Mouse (Mus musculus) embryo, embryonic 11 days (tissue): ENCODE results near the gene Oca2.
A peak's percentile ranks its signal among the peaks of the same experiment; 100 is the strongest.

Experiments
- DNase-seq: peaks from one replicate; pipeline ENCODE4 v3.0.0-alpha.2; 2015

The Oca2 gene

GRCm38 (mm10) chr7:56239543-56239942, at the start of gene Oca2:
TSS of gene Oca2 (plus strand) at chr7:56239760.
- no peak for DNase-seq

DNA sequence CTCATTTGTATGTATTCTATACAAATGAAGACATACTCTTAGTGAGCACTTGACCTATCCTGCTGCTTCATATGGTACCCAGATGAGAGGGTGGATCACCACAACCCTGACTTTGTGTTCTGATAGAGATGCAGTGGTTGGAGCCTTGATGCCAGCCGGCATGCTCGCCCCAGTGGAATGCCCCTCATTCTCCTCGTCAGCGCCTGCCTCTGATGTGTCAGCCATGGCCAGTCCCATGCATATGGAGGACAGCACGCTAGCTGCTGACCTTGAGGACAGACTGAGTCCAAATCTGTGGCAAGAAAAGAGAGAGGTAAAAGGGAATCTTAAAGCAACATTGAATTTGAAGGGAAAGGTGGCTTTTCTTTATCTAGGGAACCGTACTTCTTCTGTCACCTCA, 48.5 kb upstream of the Oca2 start:
- no peak for DNase-seq

GRCm38 (mm10) chr7:56191661-56192060, 47.9 kb upstream of the Oca2 start:
- no peak for DNase-seq

- no peak for DNase-seq
Observed at GRCm38 (mm10) chr7:56201483-56202218, 37.9 kb upstream of the Oca2 start.

GRCm38 (mm10) chr7:56202843-56203242, 36.7 kb upstream of the Oca2 start:
- DNase-seq, result no peak

- no peak for DNase-seq
Observed at GRCm38 (mm10) chr7:56203286-56203685, 36.3 kb upstream of the Oca2 start.

DNA sequence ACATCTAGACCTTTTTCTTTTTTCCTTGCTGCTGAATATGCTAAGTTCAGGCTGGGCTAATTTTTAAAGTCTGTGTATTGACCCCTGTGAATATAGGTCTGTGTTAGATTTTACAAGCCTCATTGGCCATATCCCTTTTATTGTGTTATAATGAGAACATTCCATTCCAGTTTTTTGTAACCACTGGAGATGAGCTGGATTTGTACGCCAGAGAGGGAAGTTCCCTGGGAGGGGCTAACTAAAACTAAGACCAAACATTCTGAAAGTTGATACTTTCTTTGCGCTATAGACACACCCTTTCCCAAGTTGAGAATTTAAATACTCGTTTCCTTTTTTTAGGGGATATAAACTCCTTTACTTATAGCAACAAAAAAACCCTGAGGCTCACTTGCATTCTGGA, 34.7 kb upstream of the Oca2 start:
- peak; percentile 2 for DNase-seq

- DNase-seq, result no peak
Observed at GRCm38 (mm10) chr7:56220811-56221210, 18.7 kb upstream of the Oca2 start.

DNA sequence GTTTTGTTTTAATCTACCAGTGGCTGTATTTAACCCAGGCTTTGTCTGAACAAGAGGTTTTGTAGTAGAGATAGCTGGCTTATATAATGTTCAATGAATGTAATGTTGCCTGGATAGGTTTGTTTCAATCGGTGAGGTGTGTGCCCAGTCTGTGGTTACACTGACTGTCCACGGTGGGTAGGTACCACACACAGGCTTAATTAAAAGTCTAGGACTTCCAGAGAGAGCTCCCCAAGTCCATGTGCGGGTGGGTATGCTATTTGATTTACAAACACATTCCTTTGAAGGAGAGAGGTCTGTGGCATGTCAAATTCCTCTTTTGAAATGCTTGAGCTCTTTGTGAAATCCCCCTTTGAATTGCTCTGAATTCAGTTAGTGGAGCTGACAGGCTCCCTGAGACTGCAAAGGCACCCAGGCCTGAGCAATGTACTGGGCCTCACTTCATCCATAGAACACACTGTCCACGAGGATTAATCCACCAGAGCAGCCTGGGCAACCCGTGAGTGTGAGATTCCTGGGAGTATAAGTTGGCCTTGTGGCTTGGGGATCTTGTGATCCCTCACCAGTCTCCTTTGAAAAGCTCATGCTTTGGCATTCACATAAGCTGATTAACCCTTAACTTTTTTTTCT, 3.7 kb upstream of the Oca2 start:
- no peak for DNase-seq

DNA sequence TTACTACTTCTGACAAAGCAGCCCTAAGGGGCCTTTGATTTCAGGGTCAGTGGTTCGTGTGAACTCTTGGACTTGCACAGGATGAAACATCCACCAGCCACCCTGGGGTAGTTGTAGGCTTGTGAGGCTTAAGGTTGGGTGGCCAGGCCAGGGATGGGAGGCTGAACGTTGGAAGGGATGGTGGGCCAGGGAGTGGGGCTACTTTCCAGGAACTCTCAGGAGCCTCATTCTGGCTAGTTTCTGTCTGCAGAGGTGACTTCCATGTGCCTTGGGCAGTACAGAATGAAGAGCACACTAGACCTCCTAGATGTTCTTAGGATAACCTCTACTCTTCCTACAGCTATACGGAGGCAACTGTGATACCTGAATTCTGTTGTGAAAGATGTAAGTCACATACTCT, 2.9 kb upstream of the Oca2 start:
- DNase-seq, result no peak

- DNase-seq, result no peak
Observed at GRCm38 (mm10) chr7:56254568-56254967, 15.0 kb downstream of the Oca2 start.

DNA sequence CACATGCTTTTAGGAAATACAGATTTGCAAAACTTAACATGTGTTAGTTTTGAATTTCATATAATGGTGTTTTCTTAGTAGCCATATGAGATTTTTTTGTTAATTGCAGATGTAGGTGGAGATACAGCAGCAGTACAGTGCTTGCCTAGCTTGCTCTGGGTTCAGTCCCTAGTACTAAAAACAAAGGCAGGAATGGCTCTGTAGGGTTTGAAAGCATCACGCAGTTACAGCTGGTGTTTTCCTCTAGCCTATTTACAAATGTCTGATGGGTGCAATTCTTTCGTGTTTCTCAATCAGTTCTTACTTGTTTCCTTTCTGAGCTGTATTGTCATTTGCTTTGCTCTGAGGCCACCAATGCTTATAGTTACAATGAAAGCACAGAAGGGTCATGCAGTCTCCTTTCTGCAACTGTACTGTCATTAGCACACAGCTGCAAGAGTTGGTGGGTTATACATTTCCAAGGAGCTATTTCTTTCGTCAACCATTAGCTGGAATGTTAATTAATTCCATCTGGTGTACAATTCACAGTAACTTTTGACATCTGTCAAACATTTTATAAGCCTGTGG, 18.4 kb downstream of the Oca2 start:
- DNase-seq, result no peak

- DNase-seq, result no peak
Observed at GRCm38 (mm10) chr7:56277506-56277905, 37.9 kb downstream of the Oca2 start.

DNA sequence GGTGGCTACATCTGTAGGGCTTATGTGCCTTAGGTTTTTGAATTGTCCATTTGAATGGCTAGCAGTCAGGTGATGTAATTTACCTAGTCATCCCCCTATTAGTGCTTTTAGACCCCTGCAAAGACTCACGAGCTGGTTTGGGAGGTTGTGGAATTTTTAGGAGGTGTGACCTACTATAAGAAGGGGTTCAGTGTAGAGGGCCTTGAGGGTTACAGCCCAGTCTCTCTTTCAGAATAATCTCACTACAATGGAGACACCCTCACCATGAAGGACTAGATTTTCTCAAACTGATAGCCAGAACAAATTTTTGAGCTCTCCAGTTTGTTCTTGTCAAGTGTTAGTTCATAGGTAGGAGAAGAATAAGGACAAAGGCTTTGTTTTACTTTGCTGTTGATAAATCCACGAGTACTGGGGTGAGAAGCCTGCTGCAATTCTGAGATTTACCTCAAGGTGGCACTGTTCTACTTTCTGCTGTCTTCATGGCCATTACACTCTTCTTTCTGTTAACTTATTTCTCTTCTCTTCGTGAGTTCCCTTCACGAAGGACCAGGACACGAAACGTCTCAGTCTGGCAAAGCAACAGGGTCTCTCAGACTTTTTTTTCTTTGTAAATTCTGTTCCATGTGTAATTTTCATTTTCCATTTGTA, 52.0 kb downstream of the Oca2 start:
- DNase-seq, result peak; percentile 58

DNA sequence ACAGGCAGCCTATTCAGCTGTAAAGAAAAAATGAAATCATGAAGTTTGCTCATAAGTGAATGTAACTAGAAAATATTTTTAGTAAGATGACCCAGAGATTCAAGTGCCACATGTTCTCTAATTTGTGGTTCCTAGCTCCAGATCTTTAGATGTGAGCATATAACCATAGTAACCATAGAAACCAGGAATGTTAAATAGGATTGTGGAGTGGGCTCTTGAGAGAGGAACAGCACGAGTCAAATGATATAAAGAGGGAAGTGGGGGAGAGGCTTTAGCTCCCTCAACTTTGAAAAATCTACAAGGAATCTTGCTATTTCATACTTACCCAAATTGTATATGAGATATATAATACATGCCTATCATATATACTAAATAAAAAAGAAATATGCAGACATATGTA, 64.8 kb downstream of the Oca2 start:
- DNase-seq, result no peak

- DNase-seq, result no peak
Observed at GRCm38 (mm10) chr7:56314358-56314757, 74.8 kb downstream of the Oca2 start.

DNA sequence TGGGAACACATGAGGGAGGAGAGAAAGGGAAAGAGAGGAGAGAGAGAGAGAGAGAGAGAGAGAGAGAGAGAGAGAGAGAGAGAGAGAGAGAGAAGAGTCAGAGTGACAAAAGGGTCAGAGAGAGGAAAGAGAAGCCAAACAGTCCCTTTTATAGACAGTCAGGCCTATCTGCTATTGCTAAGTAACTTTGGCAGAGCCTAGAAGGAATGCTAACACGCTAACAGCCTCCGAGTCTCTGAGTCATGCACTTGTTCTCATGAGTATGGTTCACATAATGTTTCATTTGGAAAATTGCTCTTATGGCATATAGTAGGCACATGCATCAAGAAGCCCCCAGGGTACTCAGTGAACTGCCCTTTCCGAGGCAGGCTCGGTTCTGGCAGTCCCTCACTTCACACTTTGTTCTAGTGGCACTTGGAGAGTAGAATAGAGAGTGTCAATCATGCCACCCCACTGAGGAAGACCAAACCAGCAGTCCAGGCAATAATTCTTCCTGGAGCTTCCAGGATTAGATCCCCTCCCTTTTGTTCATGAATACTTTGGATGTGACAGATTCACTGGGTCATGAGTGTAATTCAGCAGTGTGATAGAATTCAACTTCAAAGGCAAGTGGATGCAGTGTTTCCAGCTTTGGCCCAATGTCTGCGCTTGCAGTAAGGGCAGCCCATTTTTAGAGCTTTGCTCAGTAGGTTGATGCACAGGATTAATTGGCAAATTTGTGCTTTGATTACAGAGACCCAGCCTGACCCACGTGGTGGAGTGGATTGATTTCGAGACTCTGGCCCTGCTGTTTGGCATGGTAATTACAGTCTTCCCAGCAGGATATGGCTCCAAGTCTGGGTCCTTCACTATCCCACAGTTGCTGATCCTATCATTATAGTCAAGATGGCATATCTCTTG, 76.3 kb downstream of the Oca2 start:
- DNase-seq, result no peak

GRCm38 (mm10) chr7:56327738-56328137, 88.2 kb downstream of the Oca2 start:
- DNase-seq, result peak; percentile 34

DNA sequence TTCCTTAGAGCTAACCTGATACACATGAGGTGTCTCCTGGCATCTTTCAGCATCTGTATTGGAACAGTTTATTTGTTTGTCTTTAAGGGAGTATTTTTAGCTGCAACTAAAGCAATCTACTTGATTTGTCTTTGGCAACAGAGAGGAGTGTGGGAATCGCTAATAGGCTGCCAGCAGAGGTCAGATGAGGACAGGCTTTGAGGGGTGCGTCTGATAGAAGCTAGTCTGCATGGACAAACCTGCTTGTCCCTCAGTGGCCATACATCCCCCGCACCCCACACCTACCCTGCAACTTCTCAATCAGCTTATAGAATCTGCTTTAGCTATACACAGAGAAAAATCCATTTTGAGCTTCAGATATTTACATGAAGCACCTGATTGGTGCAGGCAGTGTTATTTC, 109.0 kb downstream of the Oca2 start:
- peak; percentile 7 for DNase-seq

GRCm38 (mm10) chr7:56356658-56357342, 117.2 kb downstream of the Oca2 start:
- no peak for DNase-seq

GRCm38 (mm10) chr7:56381750-56382421, 142.3 kb downstream of the Oca2 start:
- no peak for DNase-seq

GRCm38 (mm10) chr7:56382706-56383105, 143.1 kb downstream of the Oca2 start:
- DNase-seq, result no peak
